Mouse (Mus musculus) stomach, postnatal 0 days (tissue): ENCODE results near the gene 5730455P16Rik. TPM values are rescaled to one million over a fixed set of nuclear protein-coding genes. Genes with fewer than 3 reads are reported as not detected.
"Not testable (repeated sequence)": the region's sequence is repeated elsewhere in the genome, so short reads cannot be mapped to it uniquely, and the experiment has no call there.

Experiments used
- ATAC-seq: fragments of 200-750 bp; cut with Nextera tagmentation; 2 replicates; pipeline ENCODE4 v1.8.0; 2017; ENCODE audit not compliant: low FRiP score, low TSS enrichment
- DNase-seq: peaks from one replicate; pipeline ENCODE4 v3.0.0-alpha.2; 2016; ENCODE audit warnings: low spot score
- H3K27ac ChIP-seq: fragments of 300-500 bp; sonication (generic); replicated peaks from 2 replicates; pipeline ENCODE4 v1.5.1; 2014; ENCODE audit warnings: mild to moderate bottlenecking, control low read depth
- H3K27me3 ChIP-seq: fragments of 300-500 bp; sonication (generic); 2 replicates; pipeline ENCODE4 v1.6.1; 2014; ENCODE audit warnings: low read length; ENCODE audit not compliant: control insufficient read depth, insufficient read depth
- H3K36me3 ChIP-seq: fragments of 300-500 bp; sonication (generic); 2 replicates; pipeline ENCODE4 v1.6.1; 2014; ENCODE audit warnings: low read length, mixed read lengths; ENCODE audit not compliant: control insufficient read depth, insufficient read depth
- H3K4me1 ChIP-seq: fragments of 300-500 bp; sonication (generic); replicated peaks from 2 replicates; pipeline ENCODE4 v1.6.1; 2014; ENCODE audit warnings: antibody characterized with exemption; ENCODE audit not compliant: control insufficient read depth, insufficient read depth
- H3K4me2 ChIP-seq: fragments of 300-500 bp; sonication (generic); replicated peaks from 2 replicates; pipeline ENCODE4 v1.6.1; 2014; ENCODE audit warnings: low read depth, mild to moderate bottlenecking, control low read depth, moderate library complexity
- H3K4me3 ChIP-seq: fragments of 300-500 bp; sonication (generic); 2 replicates; pipeline ENCODE4 v1.5.1; 2014; ENCODE audit warnings: low read depth, low read length, control low read depth
- H3K9ac ChIP-seq: fragments of 300-500 bp; sonication (generic); 2 replicates; pipeline ENCODE4 v1.6.1; 2014; ENCODE audit warnings: mild to moderate bottlenecking, low read length, control low read depth, mixed read lengths
- H3K9me3 ChIP-seq: fragments of 300-500 bp; sonication (generic); 2 replicates; pipeline ENCODE4 v1.6.1; 2016; ENCODE audit warnings: low read length; ENCODE audit not compliant: control insufficient read depth
- CTCF ChIP-seq: IDR thresholded peaks from 2 replicates; pipeline ENCODE4 v1.5.1; 2016; ENCODE audit warnings: antibody characterized with exemption, low read depth, mild to moderate bottlenecking, moderate library complexity
- EP300 ChIP-seq: optimal IDR thresholded peaks from 2 replicates; pipeline ENCODE3; 2016; ENCODE audit warnings: antibody characterized with exemption
- WGBS: fragments of 180-500 bp; shearing (Covaris S2); extraction: QIAGEN DNeasy Blood & Tissue Kit; methylation state at CpG from one replicate; pipeline ENCODE4 v1.1.7; 2014; 5-methylcytosine and 5-hydroxymethylcytosine counted together
- polyA plus RNA-seq: library from polyadenylated mRNA; unstranded; fragments of >200 nt; fragmentation: Nextera tagmentation; extraction: Ambion mirVana; gene quantifications from 2 replicates; pipeline ENCODE4 v1.2.1, GENCODE M21; 2015

Gene 5730455P16Rik
- polyA plus RNA-seq, 1 experiment from 2014 or later: 12.0 TPM

DNA sequence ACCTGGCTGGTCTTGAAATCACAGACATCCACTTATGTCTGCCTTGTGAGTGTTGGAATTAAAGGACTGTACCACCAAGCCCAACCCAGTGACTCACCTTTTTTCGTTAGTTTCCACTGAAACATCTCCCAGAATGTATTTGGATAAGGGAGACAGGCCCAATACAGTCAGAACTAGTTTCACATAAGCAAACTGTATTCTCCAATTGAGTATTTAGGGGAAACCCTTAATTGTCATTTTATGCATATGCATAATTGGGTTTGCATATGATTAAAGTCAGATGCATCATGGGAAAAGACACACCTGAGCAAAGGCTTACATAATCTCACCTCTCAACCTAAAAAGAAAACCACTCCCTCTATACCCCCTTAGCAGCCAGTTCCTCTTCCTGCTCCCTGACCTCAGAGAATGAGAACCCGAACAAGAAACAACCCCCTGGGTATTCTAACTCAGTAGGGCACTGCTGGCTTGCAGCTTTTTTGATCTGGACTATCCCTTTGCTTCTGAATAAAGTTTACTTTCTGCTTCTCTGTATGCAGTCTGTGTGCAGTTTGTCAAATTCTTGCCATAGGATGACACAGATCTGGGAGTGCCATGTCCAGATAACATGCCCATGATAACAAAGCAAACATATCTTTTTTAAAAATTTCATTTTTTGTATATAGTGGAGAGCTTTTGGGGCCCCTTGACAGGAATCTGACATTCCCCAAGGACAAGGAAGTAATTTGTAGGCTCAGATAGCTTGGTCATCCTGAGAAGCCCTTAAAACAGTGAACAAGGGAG is 42.6 kb upstream of the 5730455P16Rik start:
- H3K27me3 ChIP-seq: no peaks in the 10 kb centered on the region
- no peaks in the 10 kb centered on the region for H3K4me1 ChIP-seq
- WGBS: 40% methylated on average over 2 of the region's 2 CpGs
- no peaks in the 10 kb centered on the region for H3K36me3 ChIP-seq
- TF ChIP-seq EP300: no peak
- DNase-seq (no peak), ATAC-seq (no peak)
- no peak overlapping the region for H3K27ac ChIP-seq
- H3K4me2 ChIP-seq: no peak overlapping the region
- H3K4me3 ChIP-seq: no peak overlapping the region
- no peak overlapping the region for H3K9ac ChIP-seq
- no peaks in the 10 kb centered on the region for H3K9me3 ChIP-seq

DNA sequence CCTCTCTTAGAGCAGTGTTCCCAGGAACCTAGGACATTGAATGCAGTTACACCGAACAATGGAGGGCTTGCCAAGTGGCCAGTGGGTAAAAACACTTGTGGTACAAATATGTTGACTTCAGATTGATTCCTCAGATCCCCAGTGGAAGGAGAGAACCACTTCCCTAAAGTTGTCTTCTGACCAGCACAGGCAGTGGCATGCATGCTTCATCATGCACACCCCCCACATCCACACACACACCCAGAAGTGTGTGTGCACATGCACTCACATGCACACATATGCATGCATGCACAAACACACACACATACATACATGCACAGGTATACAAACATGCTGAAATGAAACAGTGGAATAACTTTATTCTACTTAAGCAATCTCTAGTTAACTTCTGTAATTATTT is 41.9 kb upstream of the 5730455P16Rik start:
- no peaks in the 10 kb centered on the region for H3K4me1 ChIP-seq
- H3K27me3 ChIP-seq: no peaks in the 10 kb centered on the region
- H3K9me3 ChIP-seq: no peaks in the 10 kb centered on the region
- no peak overlapping the region for H3K9ac ChIP-seq
- no peak overlapping the region for H3K4me3 ChIP-seq
- no peak for TF ChIP-seq CTCF
- TF ChIP-seq EP300: no peak
- ATAC-seq: no peak
- no peak for DNase-seq
- 83% methylated on average over 1 of the region's 1 CpGs for WGBS
- no peak overlapping the region for H3K4me2 ChIP-seq
- no peak overlapping the region for H3K27ac ChIP-seq
- H3K36me3 ChIP-seq: no peaks in the 10 kb centered on the region

DNA sequence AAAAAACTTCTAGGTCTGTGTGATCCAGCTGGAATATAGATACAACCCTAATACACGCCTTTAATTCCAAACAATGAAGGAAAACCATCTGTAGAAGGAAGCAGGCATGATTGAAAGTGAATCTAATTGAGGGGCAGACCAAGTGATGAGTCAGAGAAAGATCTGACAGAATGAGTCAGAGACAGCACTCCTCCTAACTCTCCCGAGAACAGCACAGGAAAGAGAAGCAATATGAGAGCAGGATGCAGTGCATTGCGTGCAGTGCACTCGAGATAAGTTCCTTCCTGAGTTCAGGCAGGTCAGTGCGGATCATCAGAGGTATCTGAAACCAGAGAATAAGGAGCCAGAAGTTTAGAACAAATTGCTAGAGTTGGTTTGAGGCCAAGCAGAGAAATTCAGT is 39.3 kb upstream of the 5730455P16Rik start:
- no peak overlapping the region for H3K9ac ChIP-seq
- TF ChIP-seq CTCF (no peak), EP300 (no peak)
- no peak for ATAC-seq
- H3K9me3 ChIP-seq: no peaks in the 10 kb centered on the region
- H3K27me3 ChIP-seq: no peaks in the 10 kb centered on the region
- H3K4me1 ChIP-seq: no peaks in the 10 kb centered on the region
- H3K4me2 ChIP-seq: no peak overlapping the region
- no peak overlapping the region for H3K4me3 ChIP-seq
- no peak for DNase-seq
- H3K36me3 ChIP-seq: no peaks in the 10 kb centered on the region
- WGBS: 88% methylated on average over 5 of the region's 5 CpGs
- no peak overlapping the region for H3K27ac ChIP-seq

DNA sequence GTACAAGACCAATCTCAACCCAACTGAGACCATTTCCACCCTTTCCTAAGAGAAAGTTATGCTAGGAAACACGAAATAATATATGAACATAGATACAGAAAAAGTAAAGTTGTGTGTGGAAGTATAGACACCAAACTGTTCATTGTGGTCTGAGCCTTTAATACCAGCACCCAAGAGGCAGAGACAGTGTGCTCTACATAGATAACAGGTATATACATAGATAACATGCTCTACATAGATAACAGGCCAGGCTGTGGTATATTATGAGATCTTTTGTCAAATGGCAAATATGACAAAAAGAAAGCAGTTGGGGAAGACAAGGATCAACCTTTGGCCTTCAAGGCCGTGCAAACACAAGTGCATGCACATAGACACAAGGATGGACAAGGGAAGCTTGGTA is 32.5 kb upstream of the 5730455P16Rik start:
- H3K27ac ChIP-seq: no peak overlapping the region
- TF ChIP-seq EP300: no peak
- TF ChIP-seq CTCF: no peak
- peaks cover 3% of the 10 kb centered on the region; the same call in 1 of the 2 replicates for H3K36me3 ChIP-seq
- WGBS: 87% methylated on average over 2 of the region's 2 CpGs
- no peak overlapping the region for H3K4me3 ChIP-seq
- H3K9ac ChIP-seq: no peak overlapping the region
- no peaks in the 10 kb centered on the region for H3K9me3 ChIP-seq
- H3K4me2 ChIP-seq: no peak overlapping the region
- no peaks in the 10 kb centered on the region for H3K27me3 ChIP-seq
- DNase-seq (no peak), ATAC-seq (no peak)
- H3K4me1 ChIP-seq: no peaks in the 10 kb centered on the region

DNA sequence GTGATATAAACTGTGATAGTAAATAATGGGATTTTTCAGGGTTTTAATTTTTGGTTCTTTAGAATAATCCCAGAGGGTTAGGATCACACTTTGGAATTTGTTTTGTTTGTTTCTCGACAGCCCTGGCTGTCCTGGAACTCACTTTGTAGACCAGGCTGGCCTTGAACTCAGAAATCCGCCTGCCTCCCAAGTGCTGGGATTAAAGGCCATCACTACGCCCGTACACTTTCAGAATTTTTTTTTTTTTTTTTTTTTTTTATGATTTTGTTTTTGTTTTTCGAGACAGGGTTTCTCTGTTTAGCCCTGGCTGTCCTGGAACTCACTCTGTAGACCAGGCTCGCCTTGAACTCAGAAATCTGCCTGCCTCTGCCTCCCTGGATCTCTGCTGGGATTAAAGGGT is 30.0 kb upstream of the 5730455P16Rik start:
- not testable (repeated sequence) for H3K27ac ChIP-seq, H3K4me2 ChIP-seq, H3K36me3 ChIP-seq, H3K4me1 ChIP-seq, ATAC-seq, H3K4me3 ChIP-seq, H3K27me3 ChIP-seq, H3K9me3 ChIP-seq, DNase-seq, H3K9ac ChIP-seq
- WGBS: 90% methylated on average over 6 of the region's 6 CpGs

DNA sequence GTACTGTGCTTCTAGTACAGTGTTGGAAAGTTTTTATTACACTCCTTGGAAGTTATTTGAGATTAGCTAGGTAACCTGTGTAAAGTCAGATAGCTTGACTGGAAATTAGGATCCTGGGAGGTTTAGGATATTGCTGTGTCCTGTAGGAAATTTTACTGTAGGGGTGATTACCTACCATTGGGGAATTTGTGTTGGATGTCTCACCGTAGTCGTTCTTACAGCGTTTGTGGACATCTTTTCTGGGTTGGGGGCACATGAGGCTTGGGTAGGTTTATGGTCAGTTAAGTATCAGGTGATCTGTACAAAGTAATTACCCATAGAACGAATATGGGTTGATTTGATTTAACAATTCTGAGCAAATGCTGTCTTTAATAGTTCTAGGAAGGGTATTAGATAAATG is 18.8 kb upstream of the 5730455P16Rik start:
- peaks cover 20% of the 10 kb centered on the region for H3K36me3 ChIP-seq
- no peak for DNase-seq
- H3K9me3 ChIP-seq: no peaks in the 10 kb centered on the region
- H3K27ac ChIP-seq: no peak overlapping the region
- H3K27me3 ChIP-seq: no peaks in the 10 kb centered on the region
- no peaks in the 10 kb centered on the region for H3K4me1 ChIP-seq
- TF ChIP-seq EP300: no peak
- TF ChIP-seq CTCF: no peak
- ATAC-seq: no peak
- WGBS: 89% methylated on average over 4 of the region's 4 CpGs
- H3K9ac ChIP-seq: no peak overlapping the region
- no peak overlapping the region for H3K4me3 ChIP-seq
- H3K4me2 ChIP-seq: no peak overlapping the region
